Mouse (Mus musculus) urinary bladder, adult 2 months (tissue): ENCODE measurements around the gene Katna1. TPM values are rescaled to one million over a fixed set of nuclear protein-coding genes. Genes with fewer than 3 reads are reported as not detected.
"Not testable (repeated sequence)": the region's sequence is repeated elsewhere in the genome, so short reads cannot be mapped to it uniquely, and the experiment has no call there.

ENCODE experiments used
- DNase-seq: peaks from one replicate; pipeline ENCODE4 v3.0.0; 2022; ENCODE audit warnings: low spot score
- polyA plus RNA-seq: library from polyadenylated mRNA; depleted of rRNA; stranded (reverse); fragments of >200 nt; gene quantifications from 2 replicates; pipeline ENCODE4 v1.2.3, GENCODE M21; 2012; rRNA removed

Gene Katna1
- 16.2 and 19.4 TPM in 2 replicates for polyA plus RNA-seq

GRCm38 (mm10) chr10:7725751-7726500 lies at the start of gene Katna1:
Katna1 (plus strand) TSS chr10:7726000.
- DNase-seq: peak; percentile 83

DNA sequence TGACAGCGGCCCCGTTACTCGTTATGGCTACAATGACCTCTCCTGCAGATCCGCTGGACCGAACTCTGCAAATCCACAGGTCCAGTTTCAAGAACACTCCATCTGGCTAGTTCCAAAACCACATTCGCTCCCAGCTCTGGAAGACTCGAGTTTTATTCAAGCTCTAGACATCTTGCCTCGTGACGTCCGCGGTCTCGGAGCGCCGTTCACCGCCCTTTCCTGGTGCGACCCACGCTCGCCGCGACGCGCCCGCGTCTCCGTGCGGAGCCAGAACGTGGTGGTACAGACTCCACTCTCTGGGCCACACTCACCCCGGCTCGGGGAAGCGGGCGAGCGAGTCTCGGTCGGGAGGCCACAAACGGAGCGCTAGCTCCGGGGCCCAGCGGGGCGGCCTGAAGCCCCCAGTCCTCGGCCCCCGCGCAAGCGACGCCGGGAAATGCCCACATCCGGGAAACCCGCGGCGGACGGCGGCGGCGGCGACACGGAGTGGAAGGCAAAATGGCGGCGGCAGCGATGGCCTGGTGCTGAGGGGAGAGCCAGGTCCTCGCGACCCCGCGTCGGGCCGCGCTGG lies 45.0 kb upstream of the Katna1 start, which contains the start of the genes Pcmt1 and Lats1:
Pcmt1 (minus strand) TSS at position 406 of the 571 bp plus-strand sequence.
Lats1 (plus strand) TSS at position 484 of the 571 bp plus-strand sequence.
- DNase-seq: peak; percentile 92

- DNase-seq: peak; percentile 81
Observed at GRCm38 (mm10) chr10:7681343-7682025, 44.3 kb upstream of the Katna1 start.

DNA sequence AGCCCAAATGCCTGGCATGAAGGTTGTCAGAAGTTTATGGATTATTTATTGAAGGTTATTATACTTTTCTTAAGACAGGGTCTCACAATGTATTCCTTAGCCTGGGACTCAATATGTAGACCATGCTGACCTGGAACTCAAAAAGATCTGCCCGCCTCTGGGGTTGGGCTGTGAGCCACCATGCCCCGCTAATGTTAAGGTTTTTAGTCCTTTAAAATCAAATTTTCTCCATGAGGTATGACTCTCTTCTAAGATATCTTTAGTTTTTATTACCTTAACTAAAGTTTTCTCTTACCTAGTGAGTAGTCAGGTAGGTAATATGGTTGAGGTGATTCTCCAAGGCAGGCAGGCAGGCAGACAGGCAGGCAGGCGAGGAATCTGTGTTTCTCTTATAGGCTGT lies 43.6 kb upstream of the Katna1 start:
- no peak for DNase-seq

DNA sequence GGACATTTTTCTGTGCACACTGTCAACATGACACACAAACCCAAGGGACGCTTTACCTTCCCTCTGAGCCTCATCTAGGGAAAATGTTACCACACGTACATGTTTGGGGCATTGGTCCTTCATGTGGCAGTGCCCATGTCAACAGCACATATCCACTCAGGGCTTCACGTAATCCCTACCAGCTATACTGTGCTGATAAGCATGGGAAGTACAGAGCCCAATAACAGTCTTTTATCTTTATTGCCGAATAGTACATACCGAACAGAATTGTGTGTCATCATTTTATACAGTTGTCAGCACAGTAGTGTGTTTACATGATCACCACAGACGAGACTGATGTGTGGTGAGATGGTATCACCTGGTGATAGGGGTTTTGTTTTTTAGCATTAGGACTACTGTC lies 38.9 kb upstream of the Katna1 start:
- no peak for DNase-seq

DNA sequence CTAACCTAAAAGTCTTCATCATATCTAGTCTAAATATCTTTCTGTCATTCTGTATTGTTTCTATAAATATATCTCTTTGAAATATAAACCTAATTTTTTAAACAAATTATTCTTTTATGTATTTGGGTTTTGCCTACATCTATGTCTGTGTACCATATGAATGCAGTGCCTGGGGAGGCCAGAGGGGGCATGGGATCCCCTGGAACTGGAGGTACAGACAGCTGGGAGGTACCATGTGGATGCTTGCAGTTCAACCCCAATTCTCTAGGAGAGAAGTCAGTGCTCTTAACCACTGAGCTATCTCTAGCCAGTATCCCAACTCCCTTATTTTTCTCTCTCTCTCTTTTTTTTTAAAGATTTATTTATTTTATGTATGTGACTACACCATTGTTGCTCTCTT lies 30.5 kb upstream of the Katna1 start:
- DNase-seq: no peak

GRCm38 (mm10) chr10:7700120-7700519 lies 25.7 kb upstream of the Katna1 start:
- DNase-seq: no peak

DNA sequence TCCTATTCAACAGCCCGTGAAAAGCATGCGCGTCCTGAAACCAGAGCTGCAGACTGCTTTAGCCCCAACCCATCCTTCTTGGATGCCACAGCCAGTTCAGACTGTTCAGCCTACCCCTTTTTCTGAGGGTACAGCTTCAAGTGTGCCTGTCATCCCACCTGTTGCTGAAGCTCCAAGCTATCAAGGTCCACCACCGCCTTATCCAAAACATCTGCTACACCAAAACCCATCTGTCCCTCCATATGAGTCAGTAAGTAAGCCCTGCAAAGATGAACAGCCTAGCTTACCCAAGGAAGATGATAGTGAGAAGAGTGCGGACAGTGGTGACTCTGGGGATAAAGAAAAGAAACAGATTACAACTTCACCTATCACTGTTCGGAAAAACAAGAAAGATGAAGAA lies 23.2 kb upstream of the Katna1 start:
- no peak for DNase-seq

GRCm38 (mm10) chr10:7710121-7710520 lies 15.7 kb upstream of the Katna1 start:
- no peak for DNase-seq

GRCm38 (mm10) chr10:7712506-7712905 lies 13.3 kb upstream of the Katna1 start:
- DNase-seq: no peak

GRCm38 (mm10) chr10:7715056-7715455 lies 10.7 kb upstream of the Katna1 start:
- no peak for DNase-seq

GRCm38 (mm10) chr10:7726501-7726812 lies 657 bp downstream of the Katna1 start:
- DNase-seq: no peak

GRCm38 (mm10) chr10:7727011-7727410 lies 1.2 kb downstream of the Katna1 start:
- DNase-seq: no peak

DNA sequence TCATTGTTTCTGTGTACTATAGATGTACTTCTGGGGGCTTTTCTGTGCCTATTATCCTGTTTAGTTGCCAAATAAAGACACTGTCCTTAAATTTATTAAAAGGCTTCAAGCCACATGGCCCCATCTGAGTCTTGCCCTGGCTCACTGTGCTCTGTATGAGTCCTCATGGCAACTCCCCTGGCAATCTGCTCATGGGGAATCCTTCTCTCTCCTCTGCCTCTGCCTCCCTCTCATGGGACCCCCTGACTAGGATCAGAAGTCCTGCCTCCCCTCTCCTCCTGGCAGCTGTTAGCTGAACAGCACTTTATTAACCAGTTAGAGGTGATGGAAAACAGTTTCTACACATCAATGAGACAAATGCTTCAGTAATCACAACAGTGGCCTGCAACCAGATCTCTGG lies 5.8 kb downstream of the Katna1 start:
- no peak for DNase-seq

DNA sequence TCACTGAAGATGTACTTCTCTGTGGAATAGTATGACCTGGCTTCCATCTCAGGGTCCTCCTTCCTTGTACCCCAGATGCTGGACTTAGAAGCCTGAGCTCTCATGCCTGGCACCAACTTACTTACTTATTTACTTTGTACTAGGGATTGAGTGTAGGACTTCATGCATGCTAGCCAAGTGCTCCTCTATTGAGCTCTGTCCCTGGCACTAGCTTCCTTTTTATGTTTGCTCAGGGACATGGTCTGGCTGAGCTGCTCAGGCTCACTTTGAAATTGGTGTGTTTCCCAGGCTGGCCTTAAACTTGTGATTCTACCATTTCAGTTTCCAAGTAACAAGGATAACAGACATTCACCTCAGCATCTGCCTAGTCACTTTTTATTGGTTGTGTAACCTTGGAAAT lies 11.3 kb downstream of the Katna1 start:
- DNase-seq: no peak

- DNase-seq: no peak
Observed at GRCm38 (mm10) chr10:7737914-7738313, 12.1 kb downstream of the Katna1 start.

DNA sequence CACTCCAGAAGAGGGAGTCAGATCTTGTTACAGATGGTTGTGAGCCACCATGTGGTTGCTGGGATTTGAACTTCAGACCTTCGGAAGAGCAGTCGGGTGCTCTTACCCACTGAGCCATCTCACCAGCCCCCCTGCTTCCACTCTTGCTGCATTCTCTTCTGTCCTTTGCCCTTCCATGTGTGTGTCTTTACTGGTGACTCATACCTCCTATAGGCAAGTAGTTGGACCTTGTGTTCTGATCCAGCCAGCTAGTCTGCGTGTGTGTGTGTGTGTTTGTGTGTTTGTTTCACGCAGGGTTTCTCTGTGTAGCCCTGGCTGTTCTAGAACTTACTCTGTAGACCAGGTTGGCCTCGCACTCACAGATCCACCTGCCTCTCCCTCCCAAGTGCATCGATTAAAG lies 19.7 kb downstream of the Katna1 start:
- not testable (repeated sequence) for DNase-seq

GRCm38 (mm10) chr10:7748752-7749151 lies 23.0 kb downstream of the Katna1 start:
- DNase-seq: no peak

DNA sequence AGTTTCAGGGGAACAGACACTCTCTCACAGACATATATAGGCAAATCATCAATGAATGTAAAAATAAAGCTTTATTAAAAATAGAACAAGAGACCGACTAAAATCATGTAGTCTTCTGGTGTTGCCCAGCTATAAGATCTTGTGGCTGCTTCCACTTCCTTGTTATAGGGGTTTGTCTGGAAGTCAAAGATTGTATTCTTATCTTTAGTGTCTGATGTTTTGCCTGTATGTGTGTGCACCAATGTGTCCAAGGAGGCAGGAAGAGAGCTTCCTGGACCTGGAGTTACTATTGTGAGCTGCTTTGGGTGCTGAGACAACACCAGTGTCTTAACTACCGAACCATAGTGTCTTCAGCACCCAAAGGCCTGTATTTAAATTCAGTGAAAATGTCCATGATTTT lies 31.7 kb downstream of the Katna1 start:
- DNase-seq: no peak

DNA sequence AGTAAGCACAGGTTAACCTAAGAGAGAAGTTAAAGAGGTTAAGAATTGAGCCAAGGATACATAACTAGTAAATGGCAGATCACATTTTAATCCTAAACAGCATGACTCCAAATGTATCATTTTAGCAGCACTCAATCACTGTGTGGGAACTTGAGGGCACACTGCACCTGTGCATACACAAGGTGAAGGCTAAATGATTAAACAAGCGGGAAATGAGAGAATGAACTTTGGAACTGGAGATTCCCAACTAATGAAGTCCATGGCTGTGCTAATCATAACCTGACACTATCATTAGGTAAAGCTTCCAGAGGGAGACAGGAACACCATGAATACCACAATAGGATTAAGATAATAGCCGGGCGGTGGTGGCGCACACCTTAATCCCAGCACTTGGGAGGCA lies 46.5 kb downstream of the Katna1 start:
- no peak for DNase-seq

DNA sequence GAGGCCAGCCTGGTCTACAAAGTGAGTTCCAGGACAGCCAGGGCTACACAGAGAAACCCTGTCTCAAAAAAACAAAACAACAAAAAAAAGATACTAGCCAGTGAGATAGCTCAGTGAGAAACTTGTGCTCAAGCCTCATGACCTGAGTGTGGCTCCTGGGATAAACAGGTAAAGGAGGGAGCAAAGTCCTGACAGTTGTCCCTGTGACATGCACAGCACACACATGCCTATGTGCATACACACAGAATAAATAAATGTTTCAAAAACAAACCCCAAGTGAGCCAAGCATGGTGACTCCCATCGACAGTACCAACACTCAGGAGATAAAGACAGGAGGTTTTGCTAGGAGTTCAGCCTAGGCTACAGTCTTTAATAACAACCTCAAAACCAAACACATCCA lies 47.0 kb downstream of the Katna1 start:
- DNase-seq: no peak

DNA sequence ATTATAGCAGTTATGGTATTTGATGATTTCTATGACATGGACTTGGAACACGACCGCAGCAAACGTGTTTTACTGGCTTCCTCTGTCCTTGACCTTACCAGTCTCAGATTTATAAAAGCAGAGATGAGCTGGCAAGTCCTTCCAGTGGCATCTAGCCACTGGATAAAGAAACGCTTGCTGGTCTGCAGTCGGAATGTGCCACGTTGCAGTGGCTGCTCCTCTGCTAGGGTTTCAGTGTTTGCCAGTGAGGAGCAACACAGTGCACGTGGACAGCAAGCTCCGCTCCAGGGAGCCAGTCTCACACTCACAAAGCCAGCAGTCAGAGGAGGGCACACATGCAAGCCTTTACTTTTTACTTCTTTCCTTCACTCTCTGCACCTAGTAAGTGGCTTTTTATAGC lies 49.6 kb downstream of the Katna1 start:
- DNase-seq: no peak

- no peak for DNase-seq
Observed at GRCm38 (mm10) chr10:7778361-7778760, 52.6 kb downstream of the Katna1 start.
